Mouse (Mus musculus) limb, embryonic 14.5 days (tissue): ENCODE data around the gene Tmem97. TPM values are rescaled to one million over a fixed set of nuclear protein-coding genes. Genes with fewer than 3 reads are reported as not detected.
"Not testable (repeated sequence)": the region's sequence is repeated elsewhere in the genome, so short reads cannot be mapped to it uniquely, and the experiment has no call there.

Experiments
- ATAC-seq: fragments of 200-750 bp; cut with Nextera tagmentation; 2 replicates; pipeline ENCODE4 v1.8.0; 2017; ENCODE audit warnings: low read depth, moderate number of reproducible peaks, moderate TSS enrichment; ENCODE audit not compliant: low FRiP score
- DNase-seq: peaks from one replicate; pipeline ENCODE4 v3.0.0-alpha.2; 2015; ENCODE audit warnings: low spot score
- H3K27ac ChIP-seq: fragments of 300-500 bp; sonication (generic); replicated peaks from 2 replicates; pipeline ENCODE4 v1.5.1; 2014; ENCODE audit warnings: low read depth, mild to moderate bottlenecking, low read length, moderate library complexity, mixed read lengths
- H3K27me3 ChIP-seq: fragments of 300-500 bp; sonication (generic); 2 replicates; pipeline ENCODE4 v1.6.1; 2014; ENCODE audit warnings: low read length, mixed read lengths; ENCODE audit not compliant: control insufficient read depth, insufficient read depth
- H3K36me3 ChIP-seq: fragments of 300-500 bp; sonication (generic); 2 replicates; pipeline ENCODE4 v1.6.1; 2014; ENCODE audit warnings: mild to moderate bottlenecking, low read length, moderate library complexity, mixed read lengths; ENCODE audit not compliant: control insufficient read depth, insufficient read depth
- H3K4me1 ChIP-seq: fragments of 300-500 bp; sonication (generic); 2 replicates; pipeline ENCODE4 v1.6.1; 2014; ENCODE audit warnings: antibody characterized with exemption, low read length, mixed read lengths; ENCODE audit not compliant: control insufficient read depth, insufficient read depth
- H3K4me2 ChIP-seq: fragments of 300-500 bp; sonication (generic); replicated peaks from 2 replicates; pipeline ENCODE4 v1.6.1; 2014; ENCODE audit warnings: low read depth, mild to moderate bottlenecking, low read length, moderate library complexity; ENCODE audit not compliant: severe bottlenecking
- H3K4me3 ChIP-seq: fragments of 300-500 bp; sonication (generic); replicated peaks from 2 replicates; pipeline ENCODE4 v1.5.1; 2014; ENCODE audit warnings: low read length
- H3K9ac ChIP-seq: fragments of 300-500 bp; sonication (generic); 2 replicates; pipeline ENCODE4 v1.6.1; 2014; ENCODE audit warnings: mild to moderate bottlenecking, low read depth, low read length, moderate library complexity; ENCODE audit not compliant: severe bottlenecking
- H3K9me3 ChIP-seq: fragments of 300-500 bp; sonication (generic); 2 replicates; pipeline ENCODE4 v1.6.1; 2016; ENCODE audit warnings: low read length; ENCODE audit not compliant: control insufficient read depth
- POLR2A ChIP-seq: fragments of 200-500 bp; IDR thresholded peaks from 2 replicates; pipeline ENCODE4 v1.8.0; 2012; ENCODE audit warnings: inconsistent platforms, mild to moderate bottlenecking, moderate library complexity, borderline replicate concordance; ENCODE audit not compliant: insufficient read depth, insufficient read length; ENCODE audit errors: extremely low read depth
- WGBS: fragments of 180-500 bp; shearing (Covaris S2); extraction: QIAGEN DNeasy Blood & Tissue Kit; methylation state at CpG from one replicate; pipeline ENCODE4 v1.1.7; 2014; 5-methylcytosine and 5-hydroxymethylcytosine counted together
- polyA plus RNA-seq, 2 experiments: library from polyadenylated mRNA; depleted of rRNA in 1 of 2; stranded (reverse) in 1 of 2; unstranded in 1 of 2; fragments of >200 nt; fragmentation: Nextera tagmentation in 1 of 2; extraction: Ambion mirVana in 1 of 2; gene quantifications; 2 replicates each; pipeline versions ENCODE4 v1.2.1 to v1.2.3; 2012 to 2014

Tmem97 gene
- polyA plus RNA-seq, 2 experiments = 42.6 to 103 TPM

GRCm38 (mm10) chr11:78536080-78536689 lies 14.4 kb downstream of the Tmem97 start, which contains the start of the genes Tnfaip1 and Ift20:
Gene Tnfaip1, minus strand, starts transcription at chr11:78536332.
Gene Ift20, plus strand, starts transcription at chr11:78536361.
- peak within 1 kb of the TSS; percentile 92 for H3K27ac ChIP-seq
- peak; percentile 97 for ATAC-seq
- H3K27me3 ChIP-seq = no peaks in the 10 kb centered on the region
- H3K4me1 ChIP-seq = peaks cover 18% of the 10 kb centered on the region
- H3K9me3 ChIP-seq = no peaks in the 10 kb centered on the region
- peak within 1 kb of the TSS; percentile 81 for H3K4me3 ChIP-seq
- DNase-seq = peak; percentile 100
- under 1% methylated on average over 52 of the region's 52 CpGs for WGBS
- peak within 1 kb of the TSS; percentile 74 for H3K4me2 ChIP-seq
- peak within 1 kb of the TSS; percentile 87 for H3K9ac ChIP-seq
- TF ChIP-seq POLR2A = peak; percentile 54; the same call in 1 of the 2 replicates
- H3K36me3 ChIP-seq = peaks cover 32% of the 10 kb centered on the region

GRCm38 (mm10) chr11:78535376-78536079 lies 15.0 kb downstream of the Tmem97 start:
- H3K27ac ChIP-seq = peak overlapping the region; percentile 92
- WGBS = under 1% methylated on average over 23 of the region's 23 CpGs
- peak overlapping the region; percentile 81 for H3K4me3 ChIP-seq
- peaks cover 33% of the 10 kb centered on the region for H3K36me3 ChIP-seq
- H3K4me1 ChIP-seq = peaks cover 18% of the 10 kb centered on the region
- no peak for TF ChIP-seq POLR2A
- no peaks in the 10 kb centered on the region for H3K27me3 ChIP-seq
- DNase-seq (peak; percentile 74), ATAC-seq (peak; percentile 51; the same call in 1 of the 2 replicates)
- no peaks in the 10 kb centered on the region for H3K9me3 ChIP-seq
- H3K9ac ChIP-seq = peak overlapping the region; percentile 87
- H3K4me2 ChIP-seq = peak overlapping the region; percentile 65

- Histone ChIP-seq H3K4me3 (peak overlapping the region; percentile 81), H3K9me3 (no peaks in the 10 kb centered on the region), H3K27ac (no peak overlapping the region), H3K4me2 (peak overlapping the region; percentile 65), H3K9ac (no peak overlapping the region), H3K4me1 (peaks cover 18% of the 10 kb centered on the region), H3K36me3 (peaks cover 31% of the 10 kb centered on the region), H3K27me3 (no peaks in the 10 kb centered on the region)
- DNase-seq (no peak), ATAC-seq (no peak)
- 90% methylated on average over 4 of the region's 4 CpGs for WGBS
- TF ChIP-seq POLR2A = no peak
Measured at GRCm38 (mm10) chr11:78534516-78534915, 16.1 kb downstream of the Tmem97 start.

GRCm38 (mm10) chr11:78531515-78531914 lies 19.1 kb downstream of the Tmem97 start:
- peaks cover 45% of the 10 kb centered on the region for H3K36me3 ChIP-seq
- H3K27ac ChIP-seq = not testable (repeated sequence)

GRCm38 (mm10) chr11:78531046-78531445 lies 19.5 kb downstream of the Tmem97 start:
- Histone ChIP-seq H3K4me1 (peaks cover 7% of the 10 kb centered on the region), H3K36me3 (peaks cover 50% of the 10 kb centered on the region), H3K27ac (no peak overlapping the region), H3K4me2 (no peak overlapping the region), H3K4me3 (no peak overlapping the region), H3K27me3 (no peaks in the 10 kb centered on the region), H3K9ac (no peak overlapping the region), H3K9me3 (no peaks in the 10 kb centered on the region)
- DNase-seq (no peak), ATAC-seq (no peak)
- TF ChIP-seq POLR2A = no peak
- WGBS = 74% methylated on average over 6 of the region's 6 CpGs

More at GRCm38 (mm10) chr11:78531515-78531914, 19.1 kb downstream of the Tmem97 start:
- ATAC-seq, H3K4me2 ChIP-seq, H3K4me1 ChIP-seq, DNase-seq, H3K9me3 ChIP-seq, H3K27me3 ChIP-seq, H3K9ac ChIP-seq, H3K4me3 ChIP-seq: not testable (repeated sequence)
- 94% methylated on average over 10 of the region's 10 CpGs for WGBS
